Mouse (Mus musculus) cortical plate, adult 2 months (tissue): ENCODE data around the gene Sptbn4.

Experiments used
- CTCF ChIP-seq: fragments of 200-500 bp; IDR thresholded peaks from 2 replicates; pipeline ENCODE4 v1.5.1; 2011; ENCODE audit warnings: mild to moderate bottlenecking, control low read depth, low read length; ENCODE audit not compliant: insufficient read depth; ENCODE audit errors: extremely low read depth
- POLR2A ChIP-seq: fragments of 200-500 bp; IDR thresholded peaks from 2 replicates; pipeline ENCODE4 v1.6.1; 2011; ENCODE audit warnings: mild to moderate bottlenecking, low read length, control low read depth; ENCODE audit not compliant: insufficient read depth; ENCODE audit errors: extremely low read depth

GRCm38 (mm10) chr7:27391416-27391815, 56.1 kb downstream of the Sptbn4 start:
- TF ChIP-seq CTCF (no peak), POLR2A (no peak)
